Mouse (Mus musculus): ENCODE results near the gene Sppl3.
"Not testable (repeated sequence)": the region's sequence is repeated elsewhere in the genome, so short reads cannot be mapped to it uniquely, and the experiment has no call there.

The Sppl3 gene

GRCm38 (mm10) chr5:115040756-115041155 lies 29.8 kb downstream of the Sppl3 start:
- no peak for DNase-seq (ENCODE audit: low spot score)

- DNase-seq (ENCODE audit: low spot score), result no peak
These were observed 32.7 kb downstream of the Sppl3 start for GRCm38 (mm10) chr5:115043626-115044025.

- no peak for DNase-seq (ENCODE audit: low spot score)
These were observed 34.3 kb downstream of the Sppl3 start for GRCm38 (mm10) chr5:115045146-115045677.

GRCm38 (mm10) chr5:115049692-115050091 lies 38.8 kb downstream of the Sppl3 start:
- DNase-seq (ENCODE audit: low spot score), result no peak

GRCm38 (mm10) chr5:115050776-115051175 lies 39.8 kb downstream of the Sppl3 start:
- DNase-seq (ENCODE audit: low spot score), result no peak

GRCm38 (mm10) chr5:115052546-115052945 lies 41.6 kb downstream of the Sppl3 start:
- DNase-seq (ENCODE audit: low spot score), result no peak

- peak; percentile 31 for DNase-seq (ENCODE audit: low spot score)
These were observed 43.0 kb downstream of the Sppl3 start for GRCm38 (mm10) chr5:115053791-115054396.

GRCm38 (mm10) chr5:115055418-115055817 lies 44.5 kb downstream of the Sppl3 start:
- no peak for DNase-seq (ENCODE audit: low spot score)

GRCm38 (mm10) chr5:115057153-115057552 lies 46.2 kb downstream of the Sppl3 start:
- no peak for DNase-seq (ENCODE audit: low spot score)

- no peak for DNase-seq (ENCODE audit: low spot score)
These were observed 47.8 kb downstream of the Sppl3 start for GRCm38 (mm10) chr5:115058584-115059297.

GRCm38 (mm10) chr5:115060067-115060695 lies 49.2 kb downstream of the Sppl3 start:
- DNase-seq (ENCODE audit: low spot score), result no peak

- DNase-seq (ENCODE audit: low spot score), result no peak
These were observed 50.0 kb downstream of the Sppl3 start for GRCm38 (mm10) chr5:115060977-115061376.

- no peak for DNase-seq (ENCODE audit: low spot score)
These were observed 51.6 kb downstream of the Sppl3 start for GRCm38 (mm10) chr5:115062566-115062965.

GRCm38 (mm10) chr5:115063391-115063790 lies 52.5 kb downstream of the Sppl3 start:
- DNase-seq (ENCODE audit: low spot score), result no peak

GRCm38 (mm10) chr5:115066245-115066644 lies 55.3 kb downstream of the Sppl3 start:
- DNase-seq (ENCODE audit: low spot score), result no peak

GRCm38 (mm10) chr5:115068671-115069421 lies 57.9 kb downstream of the Sppl3 start:
- DNase-seq (ENCODE audit: low spot score), result no peak

- DNase-seq (ENCODE audit: low spot score), result no peak
These were observed 58.7 kb downstream of the Sppl3 start for GRCm38 (mm10) chr5:115069611-115070010.

- DNase-seq (ENCODE audit: low spot score), result no peak
These were observed 59.5 kb downstream of the Sppl3 start for GRCm38 (mm10) chr5:115070457-115070856.

- DNase-seq (ENCODE audit: low spot score), result no peak
These were observed 60.4 kb downstream of the Sppl3 start for GRCm38 (mm10) chr5:115071096-115071901.

GRCm38 (mm10) chr5:115072143-115072542 lies 61.2 kb downstream of the Sppl3 start:
- DNase-seq (ENCODE audit: low spot score), result no peak

- DNase-seq (ENCODE audit: low spot score), result not testable (repeated sequence)
These were observed 62.4 kb downstream of the Sppl3 start for GRCm38 (mm10) chr5:115073306-115073705.
